Comparison of ENCODE assay signal across 27 mouse cellular contexts in genomic region chr6:71050248-71050647, GRCm38 (mm10).
DNase-seq lines count a peak whose midpoint lies in the region; ATAC-seq and TF ChIP-seq lines count a peak whose summit lies in the region.
"Had no signal": no experiment of that assay in that cellular context is flagged by ENCODE, and none has a peak within 500 bp of the region (broad histone marks: within the 10 kb centered on the region; RNA-seq: fewer than 3 reads in every experiment).

No protein-coding gene starts in this region.

- H3K4me2 ChIP-seq in liver, postnatal 0 days (ENCODE audit: low read depth, low read length) = peak overlapping the region; percentile 18; the same call in 1 of the 2 replicates
- H3K4me2 ChIP-seq in liver, embryonic 11.5 days = no peak overlapping the region
- no peak overlapping the region for H3K4me2 ChIP-seq in heart, embryonic 12.5 days
- H3K4me2 ChIP-seq: embryonic facial prominence, embryonic 15.5 days; hindbrain, embryonic 13.5 days; intestine, embryonic 15.5 days had no signal

- no peak for DNase-seq in liver, postnatal 0 days
- DNase-seq in liver, embryonic 11.5 days (ENCODE audit: low spot score) = no peak
- no peak for DNase-seq in layer of hippocampus, postnatal 14 days (ENCODE audit: low spot score in 2 of 2)
- DNase-seq: adrenal gland, adult 2 months; adrenal gland, postnatal 14 days; B cell, adult 2 months; cerebellum, adult 11 months; cerebellum, adult 2 months; cerebellum, adult 9-11 months; cerebellum, postnatal 25 days; embryo, embryonic 11 days; forebrain, postnatal 0 days; gastrocnemius, adult 2 months; gastrocnemius, postnatal 25 days; heart, adult 2 months had no signal

- no peak for TF ChIP-seq EP300 in liver, postnatal 0 days (IDR thresholded peaks at IDR 0.05; ENCODE audit: low read depth)

- H3K4me1 ChIP-seq in liver, postnatal 0 days (ENCODE audit: insufficient read depth) = peaks cover 13% of the 10 kb centered on the region
- no peaks in the 10 kb centered on the region for H3K4me1 ChIP-seq in liver, embryonic 11.5 days (replicated peaks; ENCODE audit: control insufficient read depth, insufficient read depth, low read length)
- H3K4me1 ChIP-seq in heart, embryonic 12.5 days (replicated peaks) = peaks cover 4% of the 10 kb centered on the region

- H3K9ac ChIP-seq in liver, postnatal 0 days (replicated peaks) = no peak overlapping the region
- H3K9ac ChIP-seq in liver, embryonic 11.5 days (ENCODE audit: low read depth, low read length) = no peak overlapping the region
- H3K9ac ChIP-seq in heart, embryonic 12.5 days = no peak overlapping the region
- H3K9ac ChIP-seq: embryonic facial prominence, embryonic 15.5 days; forebrain, postnatal 0 days; hindbrain, embryonic 13.5 days; intestine, embryonic 15.5 days had no signal

- H3K27ac ChIP-seq in liver, postnatal 0 days (ENCODE audit: low read depth) = no peak overlapping the region
- H3K27ac ChIP-seq in liver, embryonic 11.5 days (ENCODE audit: low read depth, low read length) = no peak overlapping the region
- H3K27ac ChIP-seq in heart, embryonic 12.5 days (ENCODE audit: poor library complexity, severe bottlenecking) = no peak overlapping the region
- H3K27ac ChIP-seq: embryonic facial prominence, embryonic 15.5 days; gastrocnemius, adult 2 months; heart, adult 2 months; heart, embryonic 10.5 days; hindbrain, embryonic 10.5 days; hindbrain, embryonic 13.5 days; intestine, embryonic 15.5 days had no signal

- peaks cover 13% of the 10 kb centered on the region; the same call in 1 of the 2 replicates for H3K27me3 ChIP-seq in liver, postnatal 0 days (ENCODE audit: insufficient read depth, low read length)
- H3K27me3 ChIP-seq in liver, embryonic 11.5 days (replicated peaks; ENCODE audit: control insufficient read depth, insufficient read depth, low read length) = peaks cover 24% of the 10 kb centered on the region
- H3K27me3 ChIP-seq in heart, embryonic 12.5 days (replicated peaks) = peaks cover 19% of the 10 kb centered on the region
- H3K27me3 ChIP-seq: CH12.LX had no signal

- TF ChIP-seq CTCF in liver, postnatal 0 days (IDR thresholded peaks at IDR 0.05; ENCODE audit: low read depth) = no peak

- 26% methylated on average over 5 of the region's 5 CpGs for WGBS in liver, postnatal 0 days (ENCODE audit: insufficient replicate concordance)
- 34% methylated on average over 5 of the region's 5 CpGs for WGBS in liver, embryonic 11.5 days
- WGBS in heart, embryonic 12.5 days = 51% methylated on average over 5 of the region's 5 CpGs

- no peak for ATAC-seq in liver, postnatal 0 days
- ATAC-seq in liver, embryonic 11.5 days (replicated peaks; ENCODE audit: low FRiP score) = no peak
- ATAC-seq in common myeloid progenitor, adult 5-6 weeks (replicated peaks; ENCODE audit: low read depth, poor library complexity, severe bottlenecking) = peak; percentile 59
- ATAC-seq in hematopoietic stem cell, adult 5-6 weeks (replicated peaks in 1 of 2; ENCODE audit: insufficient read depth in 1 of 2, low FRiP score in 2 of 2, low TSS enrichment in 1 of 2, low read depth in 1 of 2, poor library complexity in 2 of 2, severe bottlenecking in 2 of 2) = peak; percentile 15 to 54; a peak in 3 of 4 replicates
- ATAC-seq in heart, embryonic 12.5 days (ENCODE audit: insufficient number of reproducible peaks, low FRiP score) = no peak
- ATAC-seq: forebrain, embryonic 14.5 days; forebrain, postnatal 0 days; intestine, embryonic 15.5 days; Patski had no signal

- no peak overlapping the region for H3K4me3 ChIP-seq in liver, postnatal 0 days (ENCODE audit: low read depth, low read length)
- no peak overlapping the region for H3K4me3 ChIP-seq in liver, embryonic 11.5 days (ENCODE audit: low read depth, low read length)
- H3K4me3 ChIP-seq in heart, embryonic 12.5 days = no peak overlapping the region
- H3K4me3 ChIP-seq: embryonic facial prominence, embryonic 15.5 days; gastrocnemius, adult 2 months; heart, adult 2 months; hindbrain, embryonic 10.5 days; hindbrain, embryonic 13.5 days; intestine, embryonic 15.5 days had no signal

- no peaks in the 10 kb centered on the region for H3K9me3 ChIP-seq in liver, postnatal 0 days (ENCODE audit: low read length)
- no peaks in the 10 kb centered on the region for H3K9me3 ChIP-seq in liver, embryonic 11.5 days (ENCODE audit: control insufficient read depth, low read length)
- H3K9me3 ChIP-seq in heart, embryonic 12.5 days (replicated peaks) = no peaks in the 10 kb centered on the region
- H3K9me3 ChIP-seq: embryonic facial prominence, embryonic 15.5 days; G1E; heart, embryonic 10.5 days; hindbrain, embryonic 10.5 days; hindbrain, embryonic 13.5 days; intestine, embryonic 15.5 days had no signal

- H3K36me3 ChIP-seq in liver, postnatal 0 days (replicated peaks; ENCODE audit: insufficient read depth, low read length) = no peaks in the 10 kb centered on the region
- H3K36me3 ChIP-seq in liver, embryonic 11.5 days (ENCODE audit: control insufficient read depth, insufficient read depth, low read length) = no peaks in the 10 kb centered on the region
- H3K36me3 ChIP-seq in heart, embryonic 12.5 days = no peaks in the 10 kb centered on the region
- H3K36me3 ChIP-seq: embryonic facial prominence, embryonic 15.5 days; G1E; heart, embryonic 10.5 days; hindbrain, embryonic 10.5 days; hindbrain, embryonic 13.5 days; intestine, embryonic 15.5 days had no signal

Comparison
In these comparisons a context has a peak if more than half of its experiments do, and no peak if none do; other contexts are left out.
1. ATAC-seq: peak in common myeloid progenitor, adult 5-6 weeks (single experiment) and hematopoietic stem cell, adult 5-6 weeks (2 of 2); none in liver, postnatal 0 days (single experiment), liver, embryonic 11.5 days (single experiment) and heart, embryonic 12.5 days (single experiment).